Mouse (Mus musculus) forebrain, embryonic 11.5 days (tissue): ENCODE measurements at regions not wholly inside any gene's neighbourhood (a gene's known extent, or its start where the extent isn't known, plus 50 kb on each side); places are given as distances from the start of the nearest gene placed in this dataset.
A peak's percentile ranks its signal among the peaks of the same experiment; 100 is the strongest.
"Not testable (repeated sequence)": the region's sequence is repeated elsewhere in the genome, so short reads cannot be mapped to it uniquely, and the experiment has no call there.

ENCODE experiments used
- ATAC-seq: fragments of 200-750 bp; cut with Nextera tagmentation; replicated peaks from 2 replicates; pipeline ENCODE4 v1.8.0; 2017; ENCODE audit warnings: moderate TSS enrichment; ENCODE audit not compliant: low FRiP score
- DNase-seq: peaks from one replicate; pipeline ENCODE4 v3.0.0-alpha.2; 2017; ENCODE audit warnings: low spot score
- H3K27ac ChIP-seq: fragments of 300-500 bp; sonication (generic); 2 replicates; pipeline ENCODE4 v1.5.1; 2014; ENCODE audit warnings: low read depth, low read length
- H3K27me3 ChIP-seq: fragments of 300-500 bp; sonication (generic); 2 replicates; pipeline ENCODE4 v1.6.1; 2014; ENCODE audit warnings: mild to moderate bottlenecking, low read length, mixed read lengths; ENCODE audit not compliant: control insufficient read depth, insufficient read depth
- H3K36me3 ChIP-seq: fragments of 300-500 bp; sonication (generic); 2 replicates; pipeline ENCODE4 v1.6.1; 2014; ENCODE audit warnings: mild to moderate bottlenecking, low read length, moderate library complexity, mixed read lengths; ENCODE audit not compliant: control insufficient read depth, insufficient read depth
- H3K4me1 ChIP-seq: fragments of 300-500 bp; sonication (generic); replicated peaks from 2 replicates; pipeline ENCODE4 v1.6.1; 2014; ENCODE audit warnings: low read length, mixed read lengths; ENCODE audit not compliant: control insufficient read depth, insufficient read depth
- H3K4me2 ChIP-seq: fragments of 300-500 bp; sonication (generic); 2 replicates; pipeline ENCODE4 v1.6.1; 2014; ENCODE audit warnings: low read depth, mild to moderate bottlenecking, low read length, moderate library complexity, mixed read lengths; ENCODE audit not compliant: severe bottlenecking
- H3K4me3 ChIP-seq: fragments of 300-500 bp; sonication (generic); 2 replicates; pipeline ENCODE4 v1.5.1; 2014; ENCODE audit warnings: low read depth, low read length
- H3K9ac ChIP-seq: fragments of 300-500 bp; sonication (generic); 2 replicates; pipeline ENCODE4 v1.6.1; 2014; ENCODE audit warnings: low read length
- H3K9me3 ChIP-seq: fragments of 300-500 bp; sonication (generic); 2 replicates; pipeline ENCODE4 v1.6.1; 2016; ENCODE audit warnings: low read length, mixed read lengths; ENCODE audit not compliant: control insufficient read depth
- WGBS: fragments of 180-500 bp; shearing (Covaris S2); extraction: QIAGEN DNeasy Blood & Tissue Kit; methylation state at CpG from one replicate; pipeline ENCODE4 v1.1.7; 2014; 5-methylcytosine and 5-hydroxymethylcytosine counted together

- 88% methylated on average over 1 of the region's 1 CpGs for WGBS
- Histone ChIP-seq H3K4me1 (no peaks in the 10 kb centered on the region), H3K4me3 (no peak overlapping the region), H3K27ac (no peak overlapping the region), H3K9me3 (no peaks in the 10 kb centered on the region), H3K36me3 (no peaks in the 10 kb centered on the region), H3K27me3 (no peaks in the 10 kb centered on the region), H3K9ac (no peak overlapping the region), H3K4me2 (no peak overlapping the region)
- DNase-seq (no peak), ATAC-seq (no peak)
These were observed 641.1 kb upstream of the Nrxn1 start for GRCm38 (mm10) chr17:91733927-91734324.

DNA sequence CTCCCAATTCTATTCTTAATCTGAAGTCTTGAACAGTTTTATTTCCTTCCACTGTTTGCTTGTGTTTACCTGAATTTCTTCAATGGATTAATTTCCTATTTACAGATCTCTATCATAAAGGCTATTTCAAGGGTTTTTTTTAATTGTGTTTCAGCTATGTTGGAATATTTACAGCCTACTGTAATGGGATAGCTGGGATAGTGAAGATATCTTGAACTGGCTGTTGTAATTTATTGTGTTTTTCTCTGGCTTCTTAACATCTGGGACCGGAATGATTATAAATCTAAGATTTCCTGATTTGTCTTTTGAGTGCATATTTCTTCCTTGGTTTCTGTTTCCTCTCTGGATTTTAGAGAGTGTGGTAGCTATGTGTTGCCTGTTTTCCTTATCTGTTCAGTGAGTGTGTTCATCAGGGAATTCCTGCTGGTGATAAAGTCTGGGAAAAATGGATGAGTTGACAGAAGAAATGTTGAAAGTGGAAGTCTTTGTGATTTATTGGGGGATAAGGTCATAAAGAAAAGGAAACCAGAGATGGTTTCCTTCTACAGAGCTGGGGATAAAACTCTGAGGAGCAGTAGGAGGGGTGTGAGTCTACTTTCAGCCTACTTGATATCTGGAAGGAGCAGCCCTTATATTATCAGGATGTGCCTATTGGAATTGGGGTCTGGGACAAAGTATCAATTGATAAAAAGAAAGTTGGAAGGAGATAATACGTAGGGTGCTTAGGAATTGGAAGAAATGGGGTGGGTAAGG lies 640.5 kb upstream of the Nrxn1 start:
- Histone ChIP-seq H3K9ac (no peak overlapping the region), H3K36me3 (no peaks in the 10 kb centered on the region), H3K4me1 (no peaks in the 10 kb centered on the region), H3K27me3 (no peaks in the 10 kb centered on the region), H3K27ac (no peak overlapping the region), H3K4me3 (no peak overlapping the region), H3K9me3 (no peaks in the 10 kb centered on the region), H3K4me2 (no peak overlapping the region)
- no peak for DNase-seq
- WGBS = 84% methylated on average over 2 of the region's 2 CpGs
- no peak for ATAC-seq

- H3K4me1 ChIP-seq = no peaks in the 10 kb centered on the region
- no peak overlapping the region for H3K27ac ChIP-seq
- H3K36me3 ChIP-seq = no peaks in the 10 kb centered on the region
- no peak for ATAC-seq
- H3K27me3 ChIP-seq = no peaks in the 10 kb centered on the region
- no peak for DNase-seq
- no peak overlapping the region for H3K4me3 ChIP-seq
- no peak overlapping the region for H3K4me2 ChIP-seq
- H3K9me3 ChIP-seq = no peaks in the 10 kb centered on the region
- H3K9ac ChIP-seq = no peak overlapping the region
These were observed 617.5 kb upstream of the Nrxn1 start for GRCm38 (mm10) chr17:91710412-91710811.

DNA sequence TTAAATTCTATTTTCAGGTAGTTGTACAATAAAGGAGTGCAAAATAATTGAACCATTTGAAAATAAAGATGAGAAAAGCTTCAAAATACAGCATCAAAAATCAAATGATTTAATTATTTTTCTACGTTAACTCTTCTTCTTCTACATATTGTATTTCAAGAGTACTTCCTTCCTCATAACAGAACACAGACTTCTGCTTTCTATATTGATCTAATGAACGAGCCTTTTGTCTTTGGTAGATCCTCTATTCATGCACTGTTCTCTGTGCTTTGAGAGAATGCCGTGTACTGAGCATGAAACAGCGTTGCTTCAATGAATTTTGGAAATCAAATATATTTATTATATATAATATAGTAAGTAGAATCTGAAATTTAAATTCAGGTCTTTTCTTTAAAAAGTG lies 598.2 kb upstream of the Nrxn1 start:
- WGBS = 87% methylated on average over 4 of the region's 4 CpGs
- no peaks in the 10 kb centered on the region for H3K4me1 ChIP-seq
- H3K4me3 ChIP-seq = no peak overlapping the region
- H3K27me3 ChIP-seq = no peaks in the 10 kb centered on the region
- no peaks in the 10 kb centered on the region for H3K9me3 ChIP-seq
- no peaks in the 10 kb centered on the region for H3K36me3 ChIP-seq
- H3K4me2 ChIP-seq = no peak overlapping the region
- DNase-seq (no peak), ATAC-seq (no peak)
- no peak overlapping the region for H3K9ac ChIP-seq
- no peak overlapping the region for H3K27ac ChIP-seq

DNA sequence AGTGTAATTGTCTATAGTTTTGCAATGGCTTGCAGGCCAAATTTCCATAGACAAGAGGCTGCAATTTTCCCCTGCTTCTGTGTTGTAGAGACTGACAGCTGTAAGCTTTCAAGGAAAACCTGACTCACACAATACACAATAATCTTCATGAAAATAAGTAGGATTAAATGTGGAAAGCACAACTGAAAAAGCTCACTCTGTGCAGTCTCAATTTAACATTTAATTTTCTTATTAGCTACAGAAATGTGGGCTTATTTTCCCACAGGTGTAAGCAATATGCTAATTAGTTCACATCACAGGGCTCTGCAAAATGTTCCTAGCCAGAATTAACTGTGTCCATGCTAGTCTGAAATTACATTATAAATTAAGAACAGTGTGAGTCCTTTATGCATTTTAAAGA lies 564.6 kb upstream of the Nrxn1 start:
- no peaks in the 10 kb centered on the region for H3K4me1 ChIP-seq
- no peaks in the 10 kb centered on the region for H3K36me3 ChIP-seq
- DNase-seq (no peak), ATAC-seq (peak; percentile 76)
- no peak overlapping the region for H3K4me2 ChIP-seq
- H3K27ac ChIP-seq = no peak overlapping the region
- no peak overlapping the region for H3K4me3 ChIP-seq
- H3K9ac ChIP-seq = no peak overlapping the region
- H3K27me3 ChIP-seq = no peaks in the 10 kb centered on the region
- H3K9me3 ChIP-seq = no peaks in the 10 kb centered on the region

DNA sequence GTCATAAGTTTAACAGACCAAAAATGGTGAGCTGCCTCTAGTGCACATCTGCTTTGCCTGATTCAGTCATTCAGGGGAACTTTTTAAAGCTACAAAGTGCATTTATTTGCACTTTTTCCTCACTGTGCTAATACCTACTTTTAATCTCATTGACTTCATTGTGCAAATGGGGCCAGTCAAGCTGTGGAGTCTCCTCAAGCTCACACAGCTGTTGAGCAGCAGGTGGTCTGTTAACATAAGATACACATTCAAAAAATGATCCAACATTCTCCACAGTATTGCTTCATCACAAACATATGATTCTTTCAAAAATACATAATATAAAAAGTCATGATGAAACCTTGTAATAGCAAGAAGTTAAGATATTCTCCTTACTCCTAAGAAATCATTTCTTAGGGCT lies 564.2 kb upstream of the Nrxn1 start:
- H3K9ac ChIP-seq = no peak overlapping the region
- H3K4me3 ChIP-seq = no peak overlapping the region
- H3K9me3 ChIP-seq = no peaks in the 10 kb centered on the region
- H3K4me1 ChIP-seq = no peaks in the 10 kb centered on the region
- ATAC-seq (0 out of 2 replicates have a peak, but pooled peaks have one; percentile 47), DNase-seq (no peak)
- no peaks in the 10 kb centered on the region for H3K36me3 ChIP-seq
- H3K27me3 ChIP-seq = no peaks in the 10 kb centered on the region
- H3K27ac ChIP-seq = no peak overlapping the region
- no peak overlapping the region for H3K4me2 ChIP-seq

DNA sequence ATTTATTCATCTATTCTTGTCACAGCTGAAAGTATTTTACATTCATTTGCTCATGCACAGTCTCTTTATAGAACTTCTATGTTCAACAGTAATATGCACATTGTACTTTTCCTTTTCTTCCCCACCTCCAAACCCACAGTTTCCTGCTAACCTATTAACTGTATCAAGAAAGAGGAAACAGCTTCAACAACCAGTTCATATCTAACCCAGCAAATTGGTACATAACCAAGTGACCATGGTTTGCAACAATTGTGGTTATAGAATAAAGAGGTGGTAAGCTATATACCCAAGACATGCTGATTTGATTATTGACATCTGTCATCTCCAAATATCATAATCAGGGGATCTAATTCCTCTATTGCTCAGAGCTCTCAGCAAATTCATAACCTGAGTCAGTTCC lies 539.0 kb upstream of the Nrxn1 start:
- no peaks in the 10 kb centered on the region for H3K36me3 ChIP-seq
- H3K27me3 ChIP-seq = no peaks in the 10 kb centered on the region
- H3K4me3 ChIP-seq = no peak overlapping the region
- H3K27ac ChIP-seq = no peak overlapping the region
- no peak overlapping the region for H3K9ac ChIP-seq
- DNase-seq (no peak), ATAC-seq (no peak)
- H3K4me2 ChIP-seq = no peak overlapping the region
- no peaks in the 10 kb centered on the region for H3K9me3 ChIP-seq
- H3K4me1 ChIP-seq = no peaks in the 10 kb centered on the region

DNA sequence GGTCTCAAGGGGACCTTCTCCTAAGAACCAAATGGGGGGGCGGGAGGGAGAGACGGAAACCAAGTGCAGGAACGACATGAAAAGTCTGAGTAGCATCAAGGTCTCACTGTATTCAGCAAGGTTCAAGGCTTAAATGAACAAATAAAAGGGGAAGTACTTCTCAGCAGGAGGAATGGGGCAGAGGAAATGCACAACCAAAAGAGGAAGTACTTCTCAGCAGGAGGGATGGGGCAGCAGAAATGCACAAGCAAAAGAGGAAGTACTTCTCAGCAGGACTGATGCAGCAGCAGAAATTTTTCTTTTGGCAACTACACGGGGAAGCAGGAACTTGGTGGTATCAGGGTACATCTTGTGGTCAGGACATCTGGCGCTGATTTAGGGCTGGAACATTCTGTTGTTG lies 521.3 kb upstream of the Nrxn1 start:
- not testable (repeated sequence) for ATAC-seq, H3K27me3 ChIP-seq, H3K27ac ChIP-seq, DNase-seq, H3K9ac ChIP-seq, H3K9me3 ChIP-seq, H3K36me3 ChIP-seq, H3K4me2 ChIP-seq, H3K4me1 ChIP-seq, H3K4me3 ChIP-seq
- 87% methylated on average over 5 of the region's 5 CpGs for WGBS

GRCm38 (mm10) chr17:91589120-91589519 lies 496.2 kb upstream of the Nrxn1 start:
- no peaks in the 10 kb centered on the region for H3K9me3 ChIP-seq
- H3K36me3 ChIP-seq = no peaks in the 10 kb centered on the region
- no peaks in the 10 kb centered on the region for H3K4me1 ChIP-seq
- H3K27me3 ChIP-seq = no peaks in the 10 kb centered on the region
- no peak overlapping the region for H3K4me2 ChIP-seq
- DNase-seq (no peak), ATAC-seq (no peak)
- H3K27ac ChIP-seq = no peak overlapping the region
- no peak overlapping the region for H3K9ac ChIP-seq
- no peak overlapping the region for H3K4me3 ChIP-seq
